19 mouse cellular contexts compared by ENCODE assay signal in genomic region chr17:7713020-7713419, GRCm38 (mm10).
DNase-seq lines count a peak whose midpoint lies in the region; ATAC-seq and TF ChIP-seq lines count a peak whose summit lies in the region.
"Had no signal": no experiment of that assay in that cellular context is flagged by ENCODE, and none has a peak within 500 bp of the region (broad histone marks: within the 10 kb centered on the region; RNA-seq: fewer than 3 reads in every experiment).

No protein-coding gene starts in this region.

- no peak for TF ChIP-seq EP300 in stomach, postnatal 0 days (optimal IDR thresholded peaks at IDR 0.05)

- DNase-seq in stomach, postnatal 0 days (ENCODE audit: low spot score) = no peak
- peak; percentile 44 to 75 for DNase-seq in lung, postnatal 4 days
- DNase-seq in frontal cortex, adult 2 months (ENCODE audit: extremely low spot score in 1 of 2, low spot score in 1 of 2) = no peak
- DNase-seq in left cerebral cortex, adult 9 months (ENCODE audit: low spot score in 2 of 2) = no peak
- DNase-seq: adrenal gland, adult 8-10 months; cerebellum, postnatal 10 days; kidney, adult 9 months; kidney, postnatal 25 days; left cerebral cortex, postnatal 4 days; liver; thymus, postnatal 14 days had no signal

- no peak for TF ChIP-seq CTCF in stomach, postnatal 0 days (IDR thresholded peaks at IDR 0.05; ENCODE audit: low read depth)

- H3K27ac ChIP-seq in stomach, embryonic 15.5 days = no peak overlapping the region
- H3K27ac ChIP-seq in stomach, postnatal 0 days (replicated peaks) = no peak overlapping the region
- H3K27ac ChIP-seq in heart, embryonic 16.5 days (ENCODE audit: low read length) = 0 out of 2 replicates have a peak overlapping the region, but pooled peaks have one; percentile 27
- peak overlapping the region; percentile 20; the same call in 1 of the 2 replicates for H3K27ac ChIP-seq in lung, embryonic 15.5 days
- H3K27ac ChIP-seq: embryonic facial prominence, embryonic 15.5 days; forebrain, embryonic 10.5 days; heart, embryonic 13.5 days; hindbrain, embryonic 14.5 days had no signal

- 38% methylated on average over 2 of the region's 2 CpGs for WGBS in stomach, embryonic 15.5 days
- 45% methylated on average over 2 of the region's 2 CpGs for WGBS in stomach, postnatal 0 days
- WGBS in heart, embryonic 16.5 days = 40% methylated on average over 2 of the region's 2 CpGs
- WGBS in lung, embryonic 15.5 days = 20% methylated on average over 2 of the region's 2 CpGs

- no peaks in the 10 kb centered on the region for H3K9me3 ChIP-seq in stomach, embryonic 15.5 days
- H3K9me3 ChIP-seq in stomach, postnatal 0 days (ENCODE audit: control insufficient read depth, low read length) = no peaks in the 10 kb centered on the region
- H3K9me3 ChIP-seq in heart, embryonic 16.5 days (replicated peaks; ENCODE audit: control insufficient read depth, low read length) = no peaks in the 10 kb centered on the region
- H3K9me3 ChIP-seq in lung, embryonic 15.5 days = no peaks in the 10 kb centered on the region
- H3K9me3 ChIP-seq: embryonic facial prominence, embryonic 15.5 days; forebrain, embryonic 10.5 days; heart, embryonic 13.5 days had no signal

- no peaks in the 10 kb centered on the region for H3K4me1 ChIP-seq in stomach, embryonic 15.5 days
- no peaks in the 10 kb centered on the region for H3K4me1 ChIP-seq in stomach, postnatal 0 days (replicated peaks; ENCODE audit: control insufficient read depth, insufficient read depth)
- H3K4me1 ChIP-seq in heart, embryonic 16.5 days (ENCODE audit: control insufficient read depth, insufficient read depth, low read length) = no peaks in the 10 kb centered on the region
- H3K4me1 ChIP-seq in lung, embryonic 15.5 days = no peaks in the 10 kb centered on the region
- H3K4me1 ChIP-seq: embryonic facial prominence, embryonic 15.5 days; forebrain, embryonic 10.5 days had no signal

- H3K27me3 ChIP-seq in stomach, embryonic 15.5 days (replicated peaks) = no peaks in the 10 kb centered on the region
- no peaks in the 10 kb centered on the region for H3K27me3 ChIP-seq in stomach, postnatal 0 days (ENCODE audit: control insufficient read depth, insufficient read depth, low read length)
- H3K27me3 ChIP-seq in heart, embryonic 16.5 days (ENCODE audit: control insufficient read depth, insufficient read depth, low read length) = no peaks in the 10 kb centered on the region
- no peaks in the 10 kb centered on the region for H3K27me3 ChIP-seq in lung, embryonic 15.5 days
- H3K27me3 ChIP-seq: embryonic facial prominence, embryonic 15.5 days had no signal

- no peaks in the 10 kb centered on the region for H3K36me3 ChIP-seq in stomach, embryonic 15.5 days
- H3K36me3 ChIP-seq in stomach, postnatal 0 days (ENCODE audit: control insufficient read depth, insufficient read depth, low read length) = no peaks in the 10 kb centered on the region
- no peaks in the 10 kb centered on the region for H3K36me3 ChIP-seq in heart, embryonic 16.5 days (ENCODE audit: control insufficient read depth, insufficient read depth)
- no peaks in the 10 kb centered on the region for H3K36me3 ChIP-seq in lung, embryonic 15.5 days
- H3K36me3 ChIP-seq: embryonic facial prominence, embryonic 15.5 days; forebrain, embryonic 10.5 days; heart, embryonic 13.5 days had no signal

- no peak overlapping the region for H3K4me3 ChIP-seq in stomach, embryonic 15.5 days (replicated peaks)
- H3K4me3 ChIP-seq in stomach, postnatal 0 days (ENCODE audit: low read depth, low read length) = no peak overlapping the region
- no peak overlapping the region for H3K4me3 ChIP-seq in heart, embryonic 16.5 days (ENCODE audit: low read length)
- H3K4me3 ChIP-seq in lung, embryonic 15.5 days = no peak overlapping the region
- H3K4me3 ChIP-seq: embryonic facial prominence, embryonic 15.5 days; forebrain, embryonic 10.5 days; heart, embryonic 13.5 days had no signal

- ATAC-seq in stomach, embryonic 15.5 days (ENCODE audit: insufficient read depth, low FRiP score, low read depth) = 0 out of 2 replicates have a peak, but pooled peaks have one; percentile 35
- no peak for ATAC-seq in stomach, postnatal 0 days (ENCODE audit: low FRiP score, low TSS enrichment)
- peak; percentile 49 for ATAC-seq in heart, embryonic 16.5 days (replicated peaks; ENCODE audit: extremely low read depth, insufficient read depth, low FRiP score)
- peak; percentile 76 for ATAC-seq in lung, embryonic 15.5 days (ENCODE audit: borderline replicate concordance, extremely low read depth, low FRiP score, low TSS enrichment)
- ATAC-seq: midbrain, embryonic 16.5 days had no signal

- no peak overlapping the region for H3K4me2 ChIP-seq in stomach, embryonic 15.5 days
- no peak overlapping the region for H3K4me2 ChIP-seq in stomach, postnatal 0 days (replicated peaks; ENCODE audit: low read depth)
- H3K4me2 ChIP-seq in heart, embryonic 16.5 days (ENCODE audit: low read depth, low read length) = no peak overlapping the region
- H3K4me2 ChIP-seq in lung, embryonic 15.5 days = no peak overlapping the region
- H3K4me2 ChIP-seq: embryonic facial prominence, embryonic 15.5 days; heart, embryonic 13.5 days; hindbrain, embryonic 14.5 days had no signal

- H3K9ac ChIP-seq in stomach, embryonic 15.5 days = no peak overlapping the region
- H3K9ac ChIP-seq in stomach, postnatal 0 days (ENCODE audit: low read length) = no peak overlapping the region
- H3K9ac ChIP-seq in heart, embryonic 16.5 days (ENCODE audit: low read length) = no peak overlapping the region
- no peak overlapping the region for H3K9ac ChIP-seq in lung, embryonic 15.5 days
- H3K9ac ChIP-seq: embryonic facial prominence, embryonic 15.5 days; heart, embryonic 13.5 days; hindbrain, embryonic 14.5 days had no signal

Comparison
In these comparisons a context has a peak if more than half of its experiments do, and no peak if none do; other contexts are left out.
1. H3K27ac ChIP-seq: peak in heart, embryonic 16.5 days (single experiment) and lung, embryonic 15.5 days (single experiment); none in stomach, embryonic 15.5 days (single experiment) and stomach, postnatal 0 days (single experiment).
2. DNase-seq: peak in lung, postnatal 4 days (2 of 2); none in stomach, postnatal 0 days (single experiment), frontal cortex, adult 2 months (0 of 2) and left cerebral cortex, adult 9 months (0 of 2).